Mouse (Mus musculus): ENCODE measurements around the gene Cops9.
A peak's percentile ranks its signal among the peaks of the same experiment; 100 is the strongest.

Cops9 gene

DNA sequence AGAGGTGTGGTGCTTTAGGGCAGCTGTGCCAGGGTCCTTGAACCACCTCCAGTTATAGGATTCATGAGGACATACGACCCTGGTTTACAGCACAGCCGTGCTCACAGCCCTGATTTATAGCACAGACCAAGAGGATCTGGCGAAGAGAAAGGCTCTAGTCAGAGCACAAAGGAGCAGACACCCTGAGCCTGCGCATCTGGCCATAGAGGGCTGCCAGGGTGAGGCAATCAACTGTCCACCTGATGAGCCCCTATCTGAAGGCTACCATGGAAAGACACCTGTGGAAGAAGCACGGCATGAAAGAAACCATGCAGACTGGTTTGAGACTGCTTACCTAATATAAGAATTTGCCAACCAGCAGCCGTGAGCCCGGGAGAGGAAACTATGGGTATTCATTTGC is 4.8 kb upstream of the Cops9 start:
- no peak for DNase-seq (ENCODE audit: low spot score)

- no peak for DNase-seq (ENCODE audit: low spot score)
Observed at GRCm38 (mm10) chr1:92646111-92646510, 4.3 kb upstream of the Cops9 start.

GRCm38 (mm10) chr1:92644916-92645315 is 3.1 kb upstream of the Cops9 start:
- DNase-seq (ENCODE audit: low spot score), result peak; percentile 29

DNA sequence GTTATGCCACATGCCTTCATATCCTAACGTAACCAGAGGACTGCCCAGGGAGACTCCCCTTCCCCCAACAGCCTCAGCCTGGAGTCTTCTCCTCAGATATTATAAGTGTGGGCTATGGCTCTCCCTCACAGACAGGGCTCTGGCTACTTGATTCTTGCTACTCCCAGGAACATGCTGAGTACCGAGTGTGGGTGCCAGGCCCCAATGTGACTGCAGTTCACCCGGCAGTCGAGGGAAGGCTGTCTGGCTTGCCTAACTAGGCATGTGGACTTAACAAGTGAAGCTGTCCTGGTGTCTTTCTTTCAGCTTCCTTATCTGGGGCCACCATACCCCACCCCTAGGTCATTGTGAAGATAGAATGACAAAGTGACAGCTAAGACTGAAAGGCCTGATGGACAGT is 1.9 kb upstream of the Cops9 start:
- no peak for DNase-seq (ENCODE audit: low spot score)

DNA sequence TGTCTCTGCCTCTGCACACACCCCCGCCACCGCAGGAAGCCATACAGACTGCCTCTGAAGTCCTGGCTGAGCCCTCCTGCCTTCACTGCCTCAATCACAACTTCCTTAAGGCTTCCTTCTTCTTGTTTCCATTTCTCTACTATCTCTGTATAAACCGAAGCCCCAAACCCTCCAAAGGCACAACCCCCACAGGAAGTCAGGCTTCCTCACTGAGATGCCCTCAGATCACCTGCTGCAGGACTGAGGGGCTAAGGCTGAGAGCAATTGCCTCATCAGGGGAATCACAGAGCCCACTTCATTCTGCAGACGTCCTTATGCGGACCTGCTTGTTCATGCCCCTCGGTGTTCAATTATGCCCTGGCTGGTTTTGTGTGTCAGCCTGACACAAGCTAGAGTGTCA is 1.4 kb downstream of the Cops9 start:
- peak; percentile 36 for DNase-seq (ENCODE audit: low spot score)

GRCm38 (mm10) chr1:92638736-92639135 is 3.0 kb downstream of the Cops9 start:
- peak; percentile 25 for DNase-seq (ENCODE audit: low spot score)

GRCm38 (mm10) chr1:92638181-92638580 is 3.6 kb downstream of the Cops9 start:
- peak; percentile 37 for DNase-seq (ENCODE audit: low spot score)

GRCm38 (mm10) chr1:92637501-92638172 is 4.1 kb downstream of the Cops9 start:
- DNase-seq (ENCODE audit: low spot score), result peak; percentile 35

- DNase-seq (ENCODE audit: low spot score), result peak; percentile 39
Observed at GRCm38 (mm10) chr1:92636676-92637075, 5.1 kb downstream of the Cops9 start.

- DNase-seq (ENCODE audit: low spot score), result peak; percentile 36
Observed at GRCm38 (mm10) chr1:92636015-92636414, 5.8 kb downstream of the Cops9 start.

DNA sequence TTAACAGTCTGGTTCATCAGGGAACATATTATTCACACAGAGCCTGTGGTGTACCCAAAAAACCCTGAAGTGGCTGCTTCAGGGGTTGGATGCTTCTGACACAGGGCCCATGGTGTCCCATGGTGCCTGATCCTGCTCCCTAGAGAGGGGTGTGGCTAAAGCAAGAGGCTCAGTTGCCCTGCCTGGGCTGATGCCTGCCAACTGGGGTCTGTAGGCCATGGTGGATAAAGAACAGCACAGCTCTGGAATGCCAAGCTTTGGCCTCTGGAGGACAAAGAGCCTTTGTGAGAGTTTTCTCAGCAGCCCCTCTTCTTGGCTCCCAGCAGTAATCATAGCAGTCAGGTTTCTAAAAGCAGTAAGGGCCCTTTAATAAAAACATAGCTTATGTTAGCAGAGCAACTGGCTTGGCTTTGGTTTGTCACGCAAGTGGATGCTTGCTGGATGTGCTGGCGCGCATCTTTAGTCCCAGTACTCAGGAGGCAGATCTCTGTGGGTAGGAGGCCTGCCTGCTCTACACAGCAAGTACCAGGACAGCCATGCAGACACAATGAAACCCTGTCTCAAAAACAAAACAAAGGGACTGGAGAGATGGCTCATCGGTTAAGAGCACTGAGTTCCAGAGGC is 6.7 kb downstream of the Cops9 start:
- peak; percentile 40 for DNase-seq (ENCODE audit: low spot score)

- peak; percentile 18 for DNase-seq (ENCODE audit: low spot score)
Observed at GRCm38 (mm10) chr1:92634569-92634968, 7.2 kb downstream of the Cops9 start.

GRCm38 (mm10) chr1:92633726-92634125 is 8.1 kb downstream of the Cops9 start:
- peak; percentile 31 for DNase-seq (ENCODE audit: low spot score)

GRCm38 (mm10) chr1:92632948-92633347 is 8.8 kb downstream of the Cops9 start:
- DNase-seq (ENCODE audit: low spot score), result peak; percentile 29

- DNase-seq (ENCODE audit: low spot score), result peak; percentile 25
Observed at GRCm38 (mm10) chr1:92632196-92632595, 9.6 kb downstream of the Cops9 start.

- DNase-seq (ENCODE audit: low spot score), result peak; percentile 20
Observed at GRCm38 (mm10) chr1:92628227-92628626, 13.6 kb downstream of the Cops9 start.

DNA sequence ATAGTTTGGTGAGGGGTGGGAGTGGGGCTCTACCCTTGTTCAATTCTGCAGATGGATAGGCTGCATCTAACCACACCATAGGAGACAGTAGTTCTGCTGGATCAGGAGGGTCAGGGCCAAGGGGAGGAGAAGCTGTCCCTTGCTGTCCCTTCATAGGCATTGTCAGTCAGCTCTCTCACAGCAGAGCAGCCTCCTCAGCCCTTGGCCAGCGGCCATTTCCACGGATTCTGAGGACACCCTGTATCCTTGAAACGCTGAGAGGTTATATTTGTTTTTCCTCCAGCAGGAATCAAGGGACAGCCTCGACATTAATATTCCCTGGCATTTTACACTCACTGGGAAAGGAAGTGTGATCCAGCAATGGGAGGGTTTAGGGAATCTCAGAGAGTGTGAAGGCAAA is 23.4 kb downstream of the Cops9 start:
- peak; percentile 75 for DNase-seq (ENCODE audit: low spot score)

DNA sequence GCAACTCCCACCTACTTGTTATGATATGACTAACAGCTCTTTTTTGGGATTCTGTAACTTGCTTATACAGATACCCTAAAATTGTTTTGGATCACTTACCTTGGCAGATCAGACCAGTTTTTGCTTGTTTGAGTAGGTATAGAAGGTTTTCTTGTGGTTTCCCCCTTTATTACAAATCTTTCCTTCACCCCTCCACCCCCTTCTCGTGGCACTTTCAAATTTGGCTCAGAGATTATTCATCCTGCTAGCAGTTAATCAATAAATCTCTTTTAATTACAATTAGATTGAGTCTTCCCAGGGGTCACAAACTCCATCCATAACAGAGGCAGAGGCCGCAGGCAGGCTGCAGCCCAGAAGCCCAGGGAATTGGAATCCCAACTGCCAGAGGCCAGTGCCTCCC is 24.3 kb downstream of the Cops9 start, which contains the start of gene Olfr12:
Gene Olfr12, plus strand, starts transcription at position 301 of the 400 bp plus-strand sequence.
- DNase-seq (ENCODE audit: low spot score), result no peak

DNA sequence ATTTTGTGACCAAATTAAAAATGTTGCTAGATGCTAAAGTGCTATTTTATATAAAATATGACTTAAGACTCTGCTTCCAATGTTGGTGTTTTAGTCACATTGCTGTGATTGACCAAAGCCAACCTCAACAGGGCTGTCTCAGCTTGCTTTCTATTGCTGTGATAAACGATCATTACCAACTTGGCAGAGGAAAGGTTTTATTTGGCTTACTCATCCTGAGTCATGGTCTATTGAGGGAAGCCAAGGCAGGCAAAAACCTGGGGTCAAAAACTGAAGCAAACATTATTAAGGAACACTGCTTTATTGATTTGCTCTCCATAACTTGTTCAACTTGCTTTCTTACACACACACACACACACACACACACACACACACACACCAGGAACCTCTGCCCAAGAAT is 25.7 kb downstream of the Cops9 start:
- DNase-seq (ENCODE audit: low spot score), result no peak

GRCm38 (mm10) chr1:92614516-92614915 is 27.3 kb downstream of the Cops9 start:
- DNase-seq (ENCODE audit: low spot score), result no peak

GRCm38 (mm10) chr1:92613175-92613574 is 28.6 kb downstream of the Cops9 start:
- no peak for DNase-seq (ENCODE audit: low spot score)

DNA sequence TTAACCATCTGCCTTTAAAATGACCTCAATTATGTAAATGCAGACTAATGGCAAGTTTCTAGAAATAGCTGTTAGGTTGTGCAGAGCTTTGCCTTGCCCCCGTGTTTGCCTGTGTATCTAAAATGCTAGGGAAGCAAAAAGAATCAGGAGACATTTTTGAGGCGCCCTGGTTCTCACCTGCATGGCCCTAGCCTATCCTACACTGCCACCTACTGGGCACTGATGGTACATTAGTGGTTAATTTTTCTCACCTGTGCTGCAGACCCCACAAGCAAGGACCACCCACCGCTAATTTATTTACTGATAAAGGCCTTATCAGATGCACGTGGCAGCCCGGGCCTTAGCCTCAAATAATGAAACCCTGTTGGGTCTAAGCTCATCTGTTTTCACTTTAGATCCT is 30.8 kb downstream of the Cops9 start:
- peak; percentile 70 for DNase-seq (ENCODE audit: low spot score)

GRCm38 (mm10) chr1:92607711-92608110 is 34.1 kb downstream of the Cops9 start:
- no peak for DNase-seq (ENCODE audit: low spot score)

DNA sequence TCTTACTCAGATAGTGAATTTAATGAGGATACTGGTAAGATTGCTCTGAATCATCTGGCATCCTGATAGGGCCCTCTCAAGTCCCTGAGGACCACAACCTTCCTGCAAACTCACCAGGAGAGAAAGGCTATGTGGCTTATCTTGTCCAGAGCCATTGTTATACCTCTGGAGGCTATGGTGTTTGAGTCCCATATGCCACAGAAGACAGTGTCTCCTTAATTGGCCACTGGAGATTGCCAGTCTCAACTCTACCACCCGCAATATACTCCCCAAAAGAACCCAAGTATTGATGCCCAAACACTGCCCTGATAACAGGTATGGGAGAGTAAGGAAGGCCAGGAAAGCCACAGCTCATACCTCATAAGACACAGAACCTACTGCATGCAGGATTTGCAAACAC is 36.3 kb downstream of the Cops9 start, which contains the start of gene Olfr1410:
Gene Olfr1410, plus strand, starts transcription at position 301 of the 400 bp plus-strand sequence.
- no peak for DNase-seq (ENCODE audit: low spot score)
